Mouse (Mus musculus): ENCODE results near the gene Srpk2. TPM values are rescaled to one million over a fixed set of nuclear protein-coding genes. Genes with fewer than 3 reads are reported as not detected.
"Not testable (repeated sequence)": the region's sequence is repeated elsewhere in the genome, so short reads cannot be mapped to it uniquely, and the experiment has no call there.

The Srpk2 gene
- total RNA-seq, 2 experiments from 2014 or later: 175 to 176 TPM

DNA sequence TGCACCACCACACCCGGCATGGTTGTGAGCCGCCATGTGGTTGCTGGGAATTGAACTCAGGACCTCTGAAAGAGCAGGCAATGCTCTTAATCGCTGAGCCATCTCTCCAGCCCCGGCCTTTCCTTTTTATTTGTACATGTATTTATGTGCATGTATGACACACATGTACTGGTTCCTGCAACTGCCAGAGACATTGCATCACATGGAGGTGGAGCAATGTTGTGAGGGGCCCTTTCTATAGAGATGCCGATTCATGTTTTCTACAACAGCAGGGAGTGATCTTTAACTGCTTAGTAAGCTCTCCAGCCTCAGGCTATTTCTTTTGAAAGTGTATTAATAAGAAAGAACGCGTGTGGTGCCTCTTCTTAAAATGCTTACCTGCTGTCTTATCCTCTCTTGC is 200.6 kb downstream of the Srpk2 start:
- DNase-seq (ENCODE audit: extremely low spot score in 1 of 2, low spot score in 2 of 2): no peak
- intact Hi-C loops (cut with DNase I): loop anchor here (2.0 kb wide), 1 partner anchor 15 kb away; no protein-coding TSS in a partner anchor

DNA sequence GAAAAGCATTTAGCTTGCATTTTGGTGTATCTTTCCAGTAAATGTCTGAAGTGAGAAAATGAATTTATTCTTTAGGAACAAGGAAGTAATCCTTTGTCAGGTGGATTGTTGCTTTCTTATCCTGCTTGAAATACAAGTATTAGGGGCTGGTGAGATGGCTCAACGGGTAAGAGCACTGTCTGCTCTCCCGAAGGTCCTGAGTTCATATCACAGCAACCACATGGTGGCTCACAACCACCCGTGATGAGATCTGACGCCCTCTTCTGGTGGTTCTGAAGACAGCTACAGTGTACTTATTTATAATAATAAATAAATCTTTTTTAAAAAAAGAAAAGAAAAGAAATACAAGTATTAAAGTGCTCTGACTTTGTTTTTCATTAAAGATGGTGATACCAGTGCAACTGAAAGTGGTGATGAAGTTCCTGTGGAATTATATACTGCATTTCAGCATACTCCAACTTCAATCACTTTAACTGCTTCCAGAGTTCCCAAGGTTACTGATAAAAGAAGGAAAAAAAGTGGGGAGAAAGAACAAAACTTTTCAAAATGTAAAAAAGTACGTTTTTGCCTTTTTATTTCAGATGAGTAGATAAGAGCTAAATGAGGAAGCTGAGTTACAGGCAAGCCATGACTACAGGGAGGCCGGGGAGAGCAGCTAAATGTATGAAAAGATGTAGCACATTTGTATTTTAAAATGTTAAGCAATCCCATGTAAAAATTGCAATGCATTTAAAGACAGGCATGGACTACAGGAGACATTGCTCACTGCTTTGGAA is 211.1 kb downstream of the Srpk2 start:
- intact Hi-C loops (cut with DNase I): no loop called here
- no peak for DNase-seq (ENCODE audit: extremely low spot score in 1 of 2, low spot score in 2 of 2)

DNA sequence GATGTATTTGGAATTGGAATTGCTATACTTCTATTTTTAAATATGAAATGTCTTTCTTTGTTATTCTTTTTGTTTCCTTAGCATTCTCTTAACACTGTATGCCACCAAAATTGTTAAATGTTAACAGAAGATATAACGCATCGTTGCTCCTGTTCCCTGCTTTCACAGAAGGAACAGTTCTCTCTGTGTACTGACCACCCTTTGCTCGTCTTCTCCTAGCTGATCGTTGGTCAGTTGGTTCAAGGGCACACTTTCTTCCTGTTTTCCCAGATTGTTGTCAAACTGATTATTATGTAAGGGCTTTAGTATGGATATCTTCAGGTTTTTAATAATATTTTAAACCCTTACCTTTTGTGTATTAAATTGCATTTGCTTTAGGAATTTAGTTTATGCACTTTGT is 217.9 kb downstream of the Srpk2 start:
- intact Hi-C loops (cut with DNase I): no loop called here

DNA sequence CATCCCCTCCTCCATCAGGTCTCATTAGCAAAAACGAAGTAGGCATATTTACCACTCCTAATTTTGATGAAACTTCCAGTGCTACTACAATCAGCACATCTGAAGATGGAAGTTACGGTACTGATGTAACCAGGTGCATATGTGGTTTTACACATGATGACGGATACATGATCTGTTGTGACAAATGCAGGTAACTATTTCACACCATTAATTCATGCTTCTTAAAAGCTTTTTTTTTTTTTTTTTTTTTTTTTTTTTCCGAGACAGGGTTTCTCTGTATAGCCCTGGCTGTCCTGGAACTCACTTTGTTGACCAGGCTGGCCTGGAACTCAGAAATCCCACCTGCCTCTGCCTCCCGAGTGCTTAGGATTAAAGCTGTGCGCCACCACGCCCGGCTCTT is 219.7 kb downstream of the Srpk2 start:
- DNase-seq (ENCODE audit: extremely low spot score in 1 of 2, low spot score in 2 of 2): no peak
- intact Hi-C loops (cut with DNase I): loop anchor here (5.0 kb wide), 1 partner anchor 47 kb away; no protein-coding TSS in a partner anchor

More for the DNA sequence above, 217.9 kb downstream of the Srpk2 start:
- no peak for DNase-seq (ENCODE audit: extremely low spot score in 1 of 2, low spot score in 2 of 2)

DNA sequence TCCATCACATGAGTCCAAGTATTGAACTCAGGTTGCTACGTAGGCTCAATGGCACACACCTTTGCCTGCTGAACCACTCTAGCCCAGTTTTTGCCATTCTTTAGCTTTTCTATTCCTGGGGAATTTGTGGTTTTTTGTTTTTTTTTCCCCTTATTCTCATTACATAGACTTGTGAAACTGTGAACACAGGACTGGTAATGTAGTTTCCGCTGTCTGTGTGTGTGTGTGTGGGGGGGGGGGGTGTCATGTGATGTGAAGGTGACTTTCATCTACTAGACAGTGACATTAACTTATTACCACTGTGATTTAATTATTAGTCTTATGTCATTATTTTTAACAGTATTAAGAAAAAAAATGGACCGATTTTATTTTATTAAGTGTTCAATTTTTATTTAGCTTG is 220.2 kb downstream of the Srpk2 start:
- DNase-seq (ENCODE audit: extremely low spot score in 1 of 2, low spot score in 2 of 2): no peak
- intact Hi-C loops (cut with DNase I): loop anchor here (5.0 kb wide), 1 partner anchor 47 kb away; no protein-coding TSS in a partner anchor

DNA sequence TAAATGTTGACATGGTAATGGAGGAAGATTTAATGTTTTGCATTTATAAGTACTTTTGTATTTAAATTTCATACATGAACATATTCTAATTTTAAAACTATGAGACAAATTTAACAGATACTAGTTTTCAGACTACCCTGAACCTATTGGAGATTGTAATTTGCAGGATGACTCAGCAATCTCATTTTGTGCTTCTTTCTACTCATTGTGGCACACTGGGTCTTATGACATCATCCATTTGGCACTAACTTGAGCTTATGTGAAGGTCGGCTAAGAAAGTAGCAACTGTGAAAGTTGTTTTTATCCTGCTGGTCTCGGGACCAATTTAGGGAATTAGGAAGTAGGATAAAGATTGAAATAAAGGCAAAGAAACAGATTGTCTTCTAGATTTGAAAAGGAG is 222.7 kb downstream of the Srpk2 start:
- intact Hi-C loops (cut with DNase I): loop anchor here (5.0 kb wide), 1 partner anchor 44 kb away; no protein-coding TSS in a partner anchor
- no peak for DNase-seq (ENCODE audit: extremely low spot score in 1 of 2, low spot score in 2 of 2)

DNA sequence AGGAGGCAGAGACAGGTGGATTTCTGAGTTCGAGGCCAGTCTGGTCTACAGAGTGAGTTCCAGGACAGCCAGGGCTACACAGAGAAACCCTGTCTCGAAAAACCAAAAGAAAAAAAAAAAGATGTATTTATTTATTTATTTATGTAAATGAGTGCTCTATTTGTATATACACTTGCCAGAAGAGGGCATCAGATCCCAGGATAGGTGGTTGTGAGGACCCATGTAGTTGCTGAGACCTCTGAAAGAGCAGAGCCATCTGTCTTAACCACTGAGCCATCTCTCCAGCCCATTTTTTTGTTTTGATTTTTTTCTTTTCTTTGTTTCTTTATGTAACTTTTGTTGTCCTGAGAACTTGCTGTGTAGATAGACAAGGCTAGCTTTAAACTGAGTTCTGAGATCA is 230.9 kb downstream of the Srpk2 start:
- intact Hi-C loops (cut with DNase I); DNase-seq (ENCODE audit: extremely low spot score in 1 of 2, low spot score in 2 of 2): not testable (repeated sequence)

Other genes starting within 250 kb of the Srpk2 start
- 10 to 100 TPM; 19.2 to 24.6 TPM for gene Pus7, start 99.1 kb upstream of the Srpk2 start, total RNA-seq (2021)
- gene Rint1, start 103.1 kb upstream of the Srpk2 start, total RNA-seq (2021): 10 to 100 TPM; 22.1 to 22.6 TPM
- gene Tomm7, start 159.5 kb upstream of the Srpk2 start, total RNA-seq (2021): 10 to 100 TPM; 73.7 to 74.5 TPM

Data from left cerebral cortex, postnatal 10 days (tissue).